Mouse (Mus musculus): ENCODE measurements around the gene Micu2.

DNA sequence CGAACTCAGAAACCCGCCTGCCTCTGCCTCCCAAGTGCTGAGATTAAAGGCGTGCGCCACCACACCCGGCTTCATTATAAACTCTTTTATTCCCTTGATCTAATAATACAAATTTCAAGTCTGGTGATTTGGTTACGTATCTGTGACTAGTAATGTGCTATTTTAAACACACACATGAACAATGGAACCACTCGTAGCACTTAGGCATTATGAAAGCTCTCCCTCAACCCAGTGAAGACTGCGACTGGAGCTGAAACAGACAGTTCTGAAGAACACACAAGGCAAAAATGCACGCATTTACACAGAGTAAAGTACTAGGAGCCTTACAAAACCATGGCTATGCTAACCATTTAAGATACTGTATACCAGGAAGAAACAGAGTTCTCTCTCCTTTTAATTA is 121.1 kb downstream of the Micu2 start:
- TF ChIP-seq POLR2A (IDR thresholded peaks at IDR 0.05; ENCODE audit: extremely low read depth, insufficient read depth, low read length) (no peak), CTCF (IDR thresholded peaks at IDR 0.05; ENCODE audit: extremely low read depth, insufficient read depth, low read length) (no peak)
